Mouse (Mus musculus) right cerebral cortex, postnatal 10 days (tissue): ENCODE results near the gene Pygo2.

ENCODE experiments used
- DNase-seq, 2 experiments: peaks; one replicate each; pipeline ENCODE4 v3.0.0; 2021; ENCODE audit warnings: low spot score in 2 of 2

The Pygo2 gene

DNA sequence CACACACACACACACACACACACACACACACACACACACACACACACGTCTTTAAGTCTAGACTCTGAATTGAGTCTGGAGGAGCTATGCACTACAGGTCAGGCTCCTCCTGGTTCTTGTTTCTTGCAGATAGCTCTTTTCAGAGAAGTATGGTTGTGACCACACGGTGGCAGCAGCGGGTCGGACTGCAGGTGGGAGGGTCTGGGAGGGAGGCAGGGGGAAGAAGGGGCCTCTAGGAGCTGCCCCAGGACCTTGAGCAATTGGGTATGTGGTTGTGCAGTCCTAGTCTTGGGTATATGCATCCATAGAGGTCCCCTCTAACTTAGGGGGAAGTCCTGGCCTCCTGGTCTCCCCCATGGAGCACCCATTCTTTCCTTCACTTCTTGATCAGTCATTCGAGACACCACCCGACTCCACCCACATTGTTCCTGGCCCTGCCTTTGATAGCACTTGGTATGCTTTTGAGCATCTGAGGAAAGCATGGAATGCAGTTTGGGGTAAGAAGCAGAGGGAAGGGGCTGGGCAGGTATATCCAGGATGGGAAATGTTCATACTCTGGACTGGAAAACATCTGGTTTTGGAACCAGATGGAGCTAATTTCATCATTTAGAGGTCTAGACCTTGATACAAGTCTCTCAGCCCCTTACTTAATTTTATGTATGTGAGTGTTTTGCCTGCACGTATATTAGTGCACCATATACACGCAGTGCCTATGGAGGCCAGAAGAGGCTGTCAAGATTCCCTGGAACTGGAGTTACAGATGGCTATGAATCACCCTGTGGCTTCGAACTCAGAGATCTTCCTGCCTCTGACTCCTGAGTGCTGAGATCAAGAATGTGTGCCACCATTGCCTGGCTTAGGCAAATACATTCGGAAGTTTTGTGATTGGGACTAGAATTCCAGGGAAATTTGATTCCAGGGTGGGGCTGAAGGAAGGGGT lies 27.0 kb downstream of the Pygo2 start:
- DNase-seq = peak in 1 of 2 experiments; percentile 70

DNA sequence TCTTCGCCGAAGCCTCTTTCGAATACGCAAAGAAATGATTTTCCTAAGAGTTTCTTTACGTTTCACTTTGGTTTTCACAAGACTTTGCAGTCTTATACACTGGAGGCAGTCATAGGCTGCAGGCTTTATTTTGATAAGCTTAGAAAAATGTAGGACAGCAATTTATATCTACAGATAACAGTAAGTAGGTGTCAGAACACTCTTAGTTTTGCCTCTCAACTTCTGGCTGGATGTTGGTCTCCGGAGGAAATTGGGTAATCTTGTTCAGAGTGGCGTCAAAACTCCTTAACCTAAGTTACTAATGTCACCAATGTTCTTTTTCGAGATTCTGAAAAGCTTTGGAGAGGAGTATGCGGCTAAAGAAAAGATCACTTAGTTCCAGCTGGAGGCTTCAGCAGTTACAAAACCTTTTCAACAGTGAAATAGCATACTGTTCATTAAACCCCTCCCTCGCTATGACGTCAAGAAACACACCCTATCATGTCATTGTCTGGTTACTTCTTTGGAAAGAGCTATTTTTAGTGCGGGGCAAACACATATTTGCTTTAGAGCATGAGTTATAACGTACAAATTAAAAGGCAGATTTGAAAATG lies 28.5 kb downstream of the Pygo2 start:
- peak in 1 of 2 experiments; percentile 56 for DNase-seq

DNA sequence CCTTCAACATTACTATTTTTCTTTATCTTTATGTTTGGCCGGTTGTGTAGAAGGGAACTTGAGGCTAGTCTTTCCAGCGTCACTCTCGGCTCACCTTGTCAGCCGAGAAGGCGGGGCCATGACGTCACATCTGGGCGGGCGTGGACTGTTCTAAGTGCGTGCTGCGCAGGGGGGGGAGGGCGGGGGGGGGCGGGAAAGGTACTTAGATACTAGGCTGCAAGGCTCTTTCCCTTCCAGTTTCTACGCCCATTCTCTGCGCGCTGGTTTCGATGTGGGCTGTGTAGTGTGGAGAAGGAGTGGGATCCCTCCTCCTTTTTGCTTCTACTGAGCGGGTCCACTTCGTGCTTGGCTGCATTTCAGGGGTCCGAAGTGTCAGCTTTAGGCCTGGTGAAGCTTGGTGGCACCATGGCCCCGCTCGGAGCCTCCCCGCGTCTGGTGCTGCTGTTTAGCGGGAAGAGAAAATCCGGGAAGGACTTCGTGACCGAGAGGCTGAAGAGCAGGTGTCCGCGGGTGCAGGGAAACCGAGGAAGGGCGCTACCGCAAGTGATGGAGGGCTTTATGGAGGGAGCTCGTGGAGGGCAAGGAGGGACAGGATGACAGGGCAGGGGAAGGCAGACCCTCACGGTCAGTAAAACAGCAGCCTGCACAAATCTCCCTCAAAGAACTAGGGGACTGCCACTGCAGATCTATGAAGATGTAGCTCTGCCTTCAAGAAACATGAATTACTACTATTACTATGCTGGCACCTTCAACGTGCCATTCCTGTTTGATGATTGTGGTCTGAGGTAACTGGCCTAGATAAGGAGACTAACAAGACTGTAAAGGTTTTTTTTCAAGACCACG lies 29.2 kb downstream of the Pygo2 start:
- peak; percentile 94 to 95 for DNase-seq

DNA sequence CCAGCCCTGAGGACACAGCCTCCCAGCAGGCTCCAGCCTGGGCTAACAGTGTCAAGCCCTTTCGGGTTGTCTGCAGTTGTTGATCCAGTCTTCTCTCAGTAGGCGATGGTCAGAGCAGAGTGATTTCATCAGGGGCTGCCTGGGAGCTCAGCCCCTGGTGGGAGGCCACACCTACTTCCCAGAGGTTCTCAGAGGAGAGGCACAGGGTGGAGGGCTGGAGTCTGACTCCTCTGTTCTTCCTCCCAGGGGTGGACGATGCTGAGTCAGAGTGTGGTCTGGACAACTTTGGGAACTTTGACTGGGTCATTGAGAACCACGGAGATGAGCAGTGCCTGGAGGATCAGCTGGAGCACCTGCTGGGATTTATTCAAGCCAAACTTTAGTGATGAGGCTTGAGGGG lies 38.3 kb downstream of the Pygo2 start:
- no peak for DNase-seq

DNA sequence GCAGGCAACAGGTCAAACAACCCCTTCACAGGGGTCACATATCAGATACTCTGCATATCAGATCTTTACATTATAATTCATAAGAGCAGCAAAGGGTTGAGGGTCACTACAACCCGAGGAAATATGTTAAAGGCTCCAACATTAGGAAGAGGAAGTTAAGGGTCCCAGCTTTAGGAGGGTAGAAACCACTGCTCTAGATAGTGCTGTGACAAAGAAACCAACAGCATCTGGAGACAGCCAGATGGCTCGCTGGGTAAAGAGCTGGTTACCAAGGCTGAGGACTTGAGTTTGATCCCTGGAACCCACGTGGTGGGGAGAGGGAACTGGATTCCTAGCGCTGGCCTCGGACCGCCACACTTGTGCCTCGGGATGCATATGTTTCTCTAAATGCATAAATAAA lies 42.3 kb downstream of the Pygo2 start:
- no peak for DNase-seq

DNA sequence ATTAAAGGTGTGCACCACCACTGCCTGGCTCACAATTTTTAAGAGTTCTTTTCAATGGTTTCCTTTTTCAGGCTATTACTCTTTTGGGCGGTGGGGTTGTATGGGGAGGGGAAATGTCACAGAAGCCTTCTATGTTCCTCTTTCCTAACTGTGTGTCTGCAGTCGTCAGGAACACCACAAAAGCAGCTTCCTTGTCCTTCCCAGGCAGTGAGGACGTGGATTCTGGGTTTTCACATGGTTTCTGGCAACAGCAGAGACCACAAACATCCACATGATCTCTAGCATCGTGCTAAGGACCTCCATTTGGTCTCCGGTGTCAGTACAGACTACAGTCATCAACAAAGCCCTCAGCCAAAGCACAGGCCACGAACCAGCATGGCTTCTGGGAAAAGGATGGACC lies 43.8 kb downstream of the Pygo2 start:
- no peak for DNase-seq

DNA sequence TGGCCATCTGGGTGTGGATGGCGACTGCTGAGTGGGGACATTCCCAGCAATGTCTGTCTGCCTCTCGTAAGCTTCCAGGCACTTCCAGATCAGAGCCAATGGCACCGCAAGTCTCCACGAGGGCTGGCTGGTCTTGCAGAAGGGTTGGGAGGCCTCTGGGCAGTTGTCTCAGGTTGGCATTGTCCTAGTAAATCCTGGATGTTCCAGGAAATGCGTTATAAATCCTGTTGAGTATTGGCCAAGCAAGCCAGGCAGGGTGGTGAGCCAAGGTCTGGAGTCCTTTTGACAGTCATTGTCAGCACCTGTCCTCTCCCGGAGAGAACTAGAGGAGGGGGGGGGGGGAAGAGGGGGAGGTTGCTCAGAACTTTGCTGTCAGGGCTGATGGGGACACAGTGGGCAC lies 49.0 kb downstream of the Pygo2 start:
- no peak for DNase-seq

DNA sequence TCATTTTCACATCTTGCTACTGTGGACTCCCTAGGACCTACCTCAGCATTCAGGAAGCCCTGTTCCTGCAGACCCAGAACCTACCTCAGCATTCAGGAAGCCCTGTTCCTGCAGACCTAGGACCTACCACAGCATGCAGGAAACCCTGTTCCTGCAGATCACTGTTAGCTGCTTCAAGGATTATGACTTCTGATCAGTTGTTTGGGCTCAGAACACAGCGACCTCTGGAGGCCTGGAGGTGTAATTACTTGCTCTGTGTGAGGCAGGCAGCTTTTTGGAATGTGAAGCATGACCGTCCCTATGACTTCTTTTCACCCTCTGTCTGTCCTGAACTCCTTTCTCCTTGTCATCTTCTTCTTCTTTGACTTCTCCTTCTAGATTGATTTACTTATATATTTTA lies 51.5 kb downstream of the Pygo2 start:
- DNase-seq = no peak

DNA sequence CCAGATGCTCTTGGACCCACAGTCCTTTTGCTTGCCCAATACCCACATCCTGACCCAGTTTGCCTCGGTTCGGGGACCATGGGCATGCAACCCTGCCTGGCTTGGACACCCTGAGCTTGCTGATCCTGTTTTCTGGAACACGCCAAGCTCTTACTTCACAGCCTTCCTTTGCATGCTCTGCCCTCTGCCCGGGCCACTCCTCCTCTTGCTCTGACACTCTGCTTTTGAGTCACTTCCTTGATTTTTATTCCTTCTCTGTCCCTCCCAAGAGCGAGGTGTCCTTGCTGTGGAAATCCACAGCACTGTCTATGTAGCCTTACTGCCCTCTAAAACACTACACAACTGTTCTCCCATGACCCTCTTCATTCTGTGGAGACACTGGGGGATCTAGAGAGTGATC lies 52.2 kb downstream of the Pygo2 start:
- no peak for DNase-seq
